Mouse (Mus musculus) kidney, adult 2 months (tissue): ENCODE measurements around the gene Nat10. TPM values are rescaled to one million over a fixed set of nuclear protein-coding genes. Genes with fewer than 3 reads are reported as not detected.

Source experiments
- DNase-seq: peaks from one replicate; pipeline ENCODE4 v3.0.0; 2021
- H3K27ac ChIP-seq: fragments of 200-500 bp; 2 replicates; pipeline ENCODE4 v1.5.1; 2012; ENCODE audit warnings: low read depth, low read length, control low read depth, inconsistent platforms; ENCODE audit not compliant: insufficient read depth
- H3K27me3 ChIP-seq: fragments of 200-500 bp; replicated peaks from 2 replicates; pipeline ENCODE4 v1.6.1; 2012; ENCODE audit warnings: mild to moderate bottlenecking, moderate library complexity, low read length, inconsistent platforms; ENCODE audit not compliant: control insufficient read depth, insufficient read depth
- H3K36me3 ChIP-seq: fragments of 200-500 bp; 2 replicates; pipeline ENCODE4 v1.6.1; 2012; ENCODE audit warnings: mild to moderate bottlenecking, moderate library complexity, low read length, inconsistent platforms; ENCODE audit not compliant: control insufficient read depth, insufficient read depth
- H3K4me1 ChIP-seq: fragments of 200-500 bp; 2 replicates; pipeline ENCODE4 v1.6.1; 2011; ENCODE audit warnings: low read length; ENCODE audit not compliant: control insufficient read depth, insufficient read depth
- H3K4me3 ChIP-seq: fragments of 200-500 bp; 2 replicates; pipeline ENCODE4 v1.5.1; 2011; ENCODE audit warnings: mild to moderate bottlenecking, low read depth, low read length, control low read depth; ENCODE audit not compliant: insufficient read depth
- CTCF ChIP-seq: fragments of 200-500 bp; conservative IDR thresholded peaks from 2 replicates; pipeline ENCODE4 v1.5.1; 2011; ENCODE audit warnings: low read depth, mild to moderate bottlenecking, control low read depth, low read length, moderate library complexity, mixed read lengths; ENCODE audit not compliant: insufficient read depth, insufficient read length
- POLR2A ChIP-seq: fragments of 200-500 bp; IDR thresholded peaks from one replicate; pipeline ENCODE4 v1.6.1; 2011; ENCODE audit warnings: low read depth, low read length, control low read depth
- WGBS: fragments of 180-500 bp; shearing (Covaris S2); methylation state at CpG from one replicate; pipeline ENCODE4 v1.1.7; 2018; 5-methylcytosine and 5-hydroxymethylcytosine counted together
- polyA plus RNA-seq: library from polyadenylated mRNA; depleted of rRNA; stranded (reverse); fragments of >200 nt; gene quantifications from 2 replicates; pipeline ENCODE4 v1.2.3, GENCODE M21; 2012

Gene Nat10
- polyA plus RNA-seq, 1 experiment = 23.8 TPM

- peaks cover 4% of the 10 kb centered on the region; the same call in 1 of the 2 replicates for H3K4me1 ChIP-seq
These were observed 76.0 kb downstream of the Nat10 start for GRCm38 (mm10) chr2:103684926-103685577.

GRCm38 (mm10) chr2:103684431-103684830 is 76.6 kb downstream of the Nat10 start:
- WGBS = 88% methylated on average over 2 of the region's 2 CpGs
- H3K36me3 ChIP-seq = no peaks in the 10 kb centered on the region
- H3K27ac ChIP-seq = no peak overlapping the region
- no peaks in the 10 kb centered on the region for H3K27me3 ChIP-seq
- peaks cover 4% of the 10 kb centered on the region; the same call in 1 of the 2 replicates for H3K4me1 ChIP-seq
- TF ChIP-seq POLR2A (no peak), CTCF (no peak)
- H3K4me3 ChIP-seq = no peak overlapping the region
- no peak for DNase-seq

More at GRCm38 (mm10) chr2:103684926-103685577, 76.0 kb downstream of the Nat10 start:
- Histone ChIP-seq H3K36me3 (no peaks in the 10 kb centered on the region), H3K27me3 (no peaks in the 10 kb centered on the region), H3K27ac (no peak overlapping the region), H3K4me3 (no peak overlapping the region)
- TF ChIP-seq POLR2A (no peak), CTCF (no peak)
- 85% methylated on average over 7 of the region's 7 CpGs for WGBS
- no peak for DNase-seq

- TF ChIP-seq POLR2A = no peak
- TF ChIP-seq CTCF = no peak
- no peak overlapping the region for H3K4me3 ChIP-seq
- H3K4me1 ChIP-seq = peaks cover 7% of the 10 kb centered on the region; the same call in 1 of the 2 replicates
- DNase-seq = peak; percentile 35
- no peaks in the 10 kb centered on the region for H3K36me3 ChIP-seq
- 81% methylated on average over 9 of the region's 9 CpGs for WGBS
- H3K27me3 ChIP-seq = no peaks in the 10 kb centered on the region
- no peak overlapping the region for H3K27ac ChIP-seq
These were observed 78.1 kb downstream of the Nat10 start for GRCm38 (mm10) chr2:103682927-103683442.

- TF ChIP-seq POLR2A (no peak), CTCF (no peak)
- Histone ChIP-seq H3K4me1 (peaks cover 7% of the 10 kb centered on the region; the same call in 1 of the 2 replicates), H3K27me3 (no peaks in the 10 kb centered on the region), H3K27ac (no peak overlapping the region), H3K4me3 (no peak overlapping the region), H3K36me3 (no peaks in the 10 kb centered on the region)
- no peak for DNase-seq
- WGBS = 91% methylated on average over 9 of the region's 9 CpGs
These were observed 78.8 kb downstream of the Nat10 start for GRCm38 (mm10) chr2:103682261-103682722.

- TF ChIP-seq CTCF (no peak), POLR2A (no peak)
- H3K36me3 ChIP-seq = no peaks in the 10 kb centered on the region
- H3K4me1 ChIP-seq = peaks cover 7% of the 10 kb centered on the region; the same call in 1 of the 2 replicates
- no peak overlapping the region for H3K27ac ChIP-seq
- 85% methylated on average over 5 of the region's 5 CpGs for WGBS
- no peak overlapping the region for H3K4me3 ChIP-seq
- DNase-seq = no peak
- no peaks in the 10 kb centered on the region for H3K27me3 ChIP-seq
These were observed 79.9 kb downstream of the Nat10 start for GRCm38 (mm10) chr2:103681149-103681548.

GRCm38 (mm10) chr2:103680364-103681110 is 80.5 kb downstream of the Nat10 start:
- Histone ChIP-seq H3K4me1 (peaks cover 7% of the 10 kb centered on the region; the same call in 1 of the 2 replicates), H3K4me3 (no peak overlapping the region), H3K27me3 (no peaks in the 10 kb centered on the region), H3K36me3 (no peaks in the 10 kb centered on the region), H3K27ac (no peak overlapping the region)
- no peak for TF ChIP-seq POLR2A
- 62% methylated on average over 9 of the region's 9 CpGs for WGBS
- DNase-seq = peak; percentile 19

- TF ChIP-seq POLR2A (no peak), CTCF (no peak)
- no peaks in the 10 kb centered on the region for H3K27me3 ChIP-seq
- H3K4me3 ChIP-seq = no peak overlapping the region
- H3K4me1 ChIP-seq = peaks cover 8% of the 10 kb centered on the region
- 62% methylated on average over 6 of the region's 6 CpGs for WGBS
- no peak overlapping the region for H3K27ac ChIP-seq
- no peaks in the 10 kb centered on the region for H3K36me3 ChIP-seq
- DNase-seq = peak; percentile 33
These were observed 82.6 kb downstream of the Nat10 start for GRCm38 (mm10) chr2:103678433-103678832.
